Mouse (Mus musculus) heart, postnatal 0 days (tissue): ENCODE measurements around the gene Gm42957.

ENCODE experiments used
- CTCF ChIP-seq: IDR thresholded peaks from 2 replicates; pipeline ENCODE4 v1.5.1; 2016; ENCODE audit warnings: antibody characterized with exemption, control low read depth, low read depth
- EP300 ChIP-seq: IDR thresholded peaks from 2 replicates; pipeline ENCODE4 v1.6.1; 2016; ENCODE audit warnings: antibody characterized with exemption, low read depth

DNA sequence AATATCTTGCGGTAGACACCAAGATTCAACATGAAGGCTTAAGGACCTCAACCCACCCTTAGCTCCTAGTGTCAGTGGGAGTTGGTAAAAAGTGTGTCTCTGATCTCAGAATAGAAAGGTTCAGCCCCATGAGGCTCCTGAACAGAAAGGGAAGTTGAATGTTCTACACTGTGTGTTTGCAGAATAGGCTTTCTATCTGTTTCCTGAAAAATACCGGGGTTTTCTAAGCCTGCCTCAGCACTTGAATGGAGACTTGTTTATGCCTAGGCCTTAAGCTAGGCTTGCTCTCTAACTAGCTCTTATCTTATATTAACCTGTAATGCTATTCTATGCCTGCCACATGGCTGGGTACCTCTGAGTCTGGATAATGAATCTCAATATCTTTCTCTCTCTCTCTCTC is 25.6 kb downstream of the Gm42957 start:
- TF ChIP-seq EP300 (no peak), CTCF (no peak)
